Mouse (Mus musculus) layer of hippocampus, adult 9-10 months (tissue): ENCODE measurements around the gene Pam16.

Experiments
- DNase-seq: peaks from one replicate; pipeline ENCODE4 v3.0.0; 2022; ENCODE audit warnings: low spot score

Pam16 gene

DNA sequence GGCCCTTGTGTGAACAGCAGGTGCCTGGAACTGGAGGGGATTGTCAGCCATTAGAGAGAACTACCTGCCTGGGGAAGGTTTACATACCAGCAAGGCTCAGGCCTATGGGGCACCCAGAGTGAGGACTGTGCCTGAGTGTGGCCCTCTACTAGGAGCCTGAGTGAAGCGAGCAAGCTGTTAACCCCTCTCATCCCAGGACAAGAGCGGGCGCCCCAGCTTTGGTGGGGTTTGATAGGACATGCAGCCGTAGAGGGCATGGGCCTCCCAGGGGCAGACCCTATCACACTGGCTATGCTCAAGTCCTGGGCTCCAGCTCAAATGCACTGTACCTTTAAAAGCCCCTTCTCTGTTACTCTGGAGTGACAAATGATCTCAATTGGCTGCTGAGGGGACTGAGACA, 22.0 kb upstream of the Pam16 start:
- no peak for DNase-seq

GRCm38 (mm10) chr16:4645867-4646266, 21.1 kb upstream of the Pam16 start:
- no peak for DNase-seq

DNA sequence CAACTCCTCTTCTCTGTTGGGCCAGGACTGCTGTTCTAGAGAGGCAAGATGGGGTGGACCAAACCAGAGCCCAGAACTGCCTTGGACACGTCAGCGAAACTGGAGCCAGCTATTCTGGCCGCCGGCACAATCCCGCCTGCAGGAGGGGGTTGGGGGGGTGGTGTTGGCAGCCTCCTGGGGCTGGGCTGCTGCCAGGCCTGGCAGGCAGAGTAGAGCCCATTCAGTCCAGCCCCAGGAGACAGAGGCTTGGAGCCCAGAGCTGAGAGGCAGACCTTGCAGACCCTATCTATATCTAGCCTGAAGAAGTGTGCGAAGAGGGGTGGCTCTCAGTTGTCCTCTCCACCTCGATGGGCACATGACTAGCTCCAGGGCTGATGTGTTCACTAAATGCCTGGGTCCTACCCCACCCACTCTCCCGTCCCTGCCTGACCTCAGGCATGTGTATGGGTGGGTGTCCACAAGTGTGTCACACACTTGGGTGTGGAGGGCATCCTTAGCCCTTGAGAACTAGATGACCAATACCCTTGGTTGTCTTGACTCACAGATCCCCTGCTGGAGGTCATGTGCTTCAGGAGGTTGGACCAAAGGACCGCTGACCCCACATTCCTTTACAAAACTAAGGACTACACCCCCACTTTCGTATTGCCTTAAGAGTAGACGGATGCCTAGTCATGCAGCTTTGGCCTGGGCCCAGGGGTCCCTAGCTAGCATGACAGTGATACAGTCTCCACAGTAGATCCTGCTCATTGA, 19.1 kb upstream of the Pam16 start:
- peak; percentile 24 for DNase-seq

DNA sequence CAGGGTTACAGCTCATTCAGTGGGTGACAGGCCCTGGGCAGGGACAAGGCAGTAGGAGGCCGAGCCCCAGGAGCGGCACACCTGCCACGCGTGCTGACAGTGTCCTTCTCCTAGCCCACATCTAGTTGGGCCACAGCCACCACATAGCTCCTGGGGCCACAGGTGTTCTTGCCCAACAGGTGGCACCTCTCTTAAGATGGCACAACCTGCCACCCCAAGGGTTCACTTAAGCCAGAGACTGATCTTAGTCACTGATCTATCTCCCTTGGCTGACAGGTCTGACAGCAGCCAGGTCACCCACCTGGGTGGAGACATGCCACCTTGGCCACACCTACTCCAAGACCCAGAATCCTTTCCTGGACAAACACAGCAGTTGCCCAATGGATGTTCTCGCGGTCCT, 18.1 kb upstream of the Pam16 start:
- no peak for DNase-seq

DNA sequence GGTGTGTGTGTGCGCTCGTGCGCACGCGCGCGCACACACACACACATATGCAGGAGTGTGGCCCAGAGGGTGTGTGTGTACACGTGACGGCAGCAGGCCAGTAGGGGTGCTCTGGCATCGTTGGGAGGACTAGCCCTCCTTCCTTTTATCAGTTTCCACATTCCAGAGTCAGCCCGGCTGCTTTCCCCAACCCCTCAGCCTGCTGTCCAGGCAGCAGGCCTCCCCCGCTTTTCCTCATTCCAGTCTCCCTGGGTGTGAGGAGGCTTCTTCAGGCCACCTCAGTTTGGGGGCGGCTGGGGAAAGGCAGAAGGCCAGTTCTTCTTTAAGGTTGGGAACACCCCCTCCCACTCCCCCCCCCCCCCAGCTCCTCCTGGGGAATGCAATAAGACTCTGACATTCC, 17.4 kb upstream of the Pam16 start:
- DNase-seq = no peak

DNA sequence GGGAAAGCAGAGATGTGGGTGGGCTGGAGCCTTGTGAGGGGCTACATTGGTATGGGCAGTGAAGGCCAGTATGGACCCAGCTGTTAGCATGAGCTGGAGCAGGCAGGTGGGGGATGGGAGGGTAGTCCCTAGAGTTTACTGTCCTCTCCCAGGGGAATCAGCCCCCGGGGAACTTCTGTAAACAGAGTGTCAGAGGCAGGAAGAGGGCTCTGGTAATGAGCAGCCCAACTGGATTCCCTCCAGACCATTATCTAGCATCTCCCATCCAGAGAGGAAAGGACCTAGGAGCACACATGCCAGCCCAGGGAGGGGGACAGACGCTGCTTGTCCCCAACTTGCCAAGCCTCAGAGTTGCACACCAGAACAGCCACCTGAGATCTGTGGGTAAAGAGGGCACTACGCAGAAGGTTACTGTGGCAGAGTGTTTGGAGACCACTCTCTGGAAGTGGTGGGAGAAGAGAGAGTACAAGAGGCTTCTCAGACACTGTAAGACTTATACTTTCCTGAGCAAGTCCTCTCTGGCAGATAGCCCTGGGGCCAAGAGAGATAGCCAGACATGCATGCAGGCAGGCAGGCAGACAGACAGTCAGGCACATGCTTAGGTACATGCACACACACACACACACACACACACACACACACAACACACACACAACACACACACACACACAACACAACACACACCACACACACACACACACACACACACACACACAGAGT, 16.5 kb upstream of the Pam16 start:
- DNase-seq = no peak

DNA sequence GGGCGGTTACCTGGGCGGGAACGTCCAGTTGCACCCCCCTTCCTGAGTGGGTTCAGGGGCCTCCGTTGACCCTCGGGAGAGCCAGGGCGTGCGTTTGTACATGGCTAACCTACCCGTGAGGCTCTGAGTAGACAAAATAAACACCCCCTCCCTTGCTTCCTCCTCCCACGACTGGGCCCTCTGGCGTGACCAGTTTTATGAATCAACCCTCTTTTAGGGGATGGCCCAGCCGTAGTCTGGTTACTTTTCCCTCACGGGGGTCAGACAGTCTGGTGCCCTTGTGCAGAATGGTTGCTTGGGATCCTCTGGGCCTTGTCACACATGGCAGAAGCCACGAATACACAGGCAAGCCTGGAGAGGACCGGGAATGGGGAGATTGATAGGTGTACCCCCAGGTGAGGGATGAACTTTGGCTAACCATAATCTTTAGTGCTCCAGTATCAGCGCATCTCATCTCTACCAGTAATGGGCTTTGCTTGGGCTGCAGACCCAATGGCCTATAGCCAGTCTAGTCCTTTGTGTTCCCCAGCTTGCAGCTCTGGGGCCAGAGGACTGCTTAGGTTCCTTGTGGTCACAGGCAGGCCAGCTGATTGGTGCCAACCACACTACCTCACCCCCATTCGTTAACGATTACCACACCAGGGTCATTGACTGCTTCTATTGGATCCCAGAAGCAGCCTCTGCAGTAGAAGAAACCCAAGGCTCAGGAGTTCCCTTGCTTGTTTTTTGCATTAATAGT, 15.6 kb upstream of the Pam16 start:
- no peak for DNase-seq

DNA sequence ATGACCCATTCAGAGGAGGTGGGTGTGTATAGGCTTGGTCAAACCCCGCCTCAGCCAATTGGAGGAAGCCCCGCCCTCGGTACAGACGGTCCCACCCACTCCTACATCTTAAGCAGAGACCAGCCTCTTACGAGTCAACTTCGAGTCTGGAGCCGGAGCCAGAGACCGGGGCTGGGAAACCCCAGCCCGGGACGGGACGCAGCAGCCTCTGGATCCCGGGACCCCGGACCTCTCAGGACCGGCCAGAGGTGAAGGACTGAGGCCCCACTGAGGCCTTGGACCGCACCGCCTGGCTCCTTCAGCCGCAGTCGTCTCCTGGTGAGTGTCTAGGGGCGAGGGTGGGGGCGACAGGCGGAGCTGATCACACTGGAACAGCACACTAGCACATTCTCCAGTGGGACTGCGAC, 15.0 kb upstream of the Pam16 start, which contains the start of the genes Vasn and Dnaja3:
Vasn (plus strand) TSS at position 111 of the 407 bp plus-strand sequence.
Dnaja3 (plus strand) TSS at position 159 of the 407 bp plus-strand sequence.
- DNase-seq = peak; percentile 35

DNA sequence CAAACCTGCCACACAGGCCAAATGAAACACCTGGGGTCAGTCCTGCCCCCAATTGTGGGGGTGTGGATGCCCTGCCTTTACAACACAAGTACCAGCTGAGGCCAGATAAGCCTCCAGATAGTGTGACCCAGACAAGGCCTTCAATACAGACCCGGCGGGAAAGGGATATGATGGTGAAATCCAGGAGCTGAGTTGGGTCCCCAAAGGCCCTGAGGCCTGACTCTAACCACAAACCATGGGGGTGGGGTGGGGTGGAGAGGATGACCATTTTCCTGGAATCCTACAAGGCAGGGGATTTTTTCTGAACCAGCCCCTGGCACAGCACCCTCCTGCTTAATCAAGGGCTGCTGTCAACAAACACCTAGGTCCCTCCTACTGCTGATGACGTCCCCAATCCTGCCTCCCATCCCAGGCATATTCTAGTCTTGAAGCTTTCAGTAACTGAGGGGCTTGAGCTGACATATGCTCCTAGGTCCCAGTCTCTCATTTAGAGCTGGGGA, 14.2 kb upstream of the Pam16 start:
- DNase-seq = no peak

GRCm38 (mm10) chr16:4635760-4636159, 11.0 kb upstream of the Pam16 start:
- DNase-seq = no peak

DNA sequence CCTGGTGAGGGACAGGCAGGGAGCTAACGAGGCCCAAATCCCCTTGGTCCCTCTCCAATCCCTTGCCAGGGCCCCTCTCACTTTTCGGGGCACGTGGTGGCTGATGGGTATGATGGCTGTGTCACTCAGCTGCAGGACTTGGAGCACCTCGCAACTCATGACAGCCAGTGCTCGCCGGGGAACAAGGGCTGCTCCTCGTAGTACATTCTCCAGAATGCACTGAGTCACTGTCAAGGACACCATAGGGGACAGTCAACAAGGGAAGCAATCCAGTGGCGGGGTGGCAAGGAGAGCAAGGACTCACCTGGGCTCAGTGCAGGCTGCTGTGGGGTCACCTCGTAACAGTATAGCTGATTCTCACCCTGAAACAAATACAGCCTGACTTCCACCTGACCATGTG, 9.9 kb upstream of the Pam16 start:
- DNase-seq = no peak

- no peak for DNase-seq
Observed at GRCm38 (mm10) chr16:4633661-4634060, 8.9 kb upstream of the Pam16 start.

- DNase-seq = no peak
Observed at GRCm38 (mm10) chr16:4632050-4632449, 7.3 kb upstream of the Pam16 start.

DNA sequence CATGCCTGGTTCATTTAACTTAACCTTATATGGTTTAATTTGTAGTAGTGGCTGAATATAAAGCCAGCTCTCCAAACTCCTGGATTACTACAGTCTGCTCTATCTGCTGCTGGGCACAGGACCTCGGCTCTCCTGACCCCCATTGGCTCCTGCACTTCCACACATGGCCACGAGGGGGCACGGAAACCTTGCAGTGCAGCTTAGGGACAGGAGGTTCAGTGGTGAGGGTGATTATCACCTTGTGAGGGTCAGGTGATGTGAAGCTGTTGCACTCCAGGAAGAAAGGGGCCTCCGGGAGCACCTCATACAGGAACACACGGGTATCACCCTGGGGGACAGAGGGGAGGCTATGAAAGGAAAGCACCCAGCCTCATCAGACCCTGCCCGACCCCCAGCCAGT, 5.2 kb upstream of the Pam16 start:
- peak; percentile 63 for DNase-seq

DNA sequence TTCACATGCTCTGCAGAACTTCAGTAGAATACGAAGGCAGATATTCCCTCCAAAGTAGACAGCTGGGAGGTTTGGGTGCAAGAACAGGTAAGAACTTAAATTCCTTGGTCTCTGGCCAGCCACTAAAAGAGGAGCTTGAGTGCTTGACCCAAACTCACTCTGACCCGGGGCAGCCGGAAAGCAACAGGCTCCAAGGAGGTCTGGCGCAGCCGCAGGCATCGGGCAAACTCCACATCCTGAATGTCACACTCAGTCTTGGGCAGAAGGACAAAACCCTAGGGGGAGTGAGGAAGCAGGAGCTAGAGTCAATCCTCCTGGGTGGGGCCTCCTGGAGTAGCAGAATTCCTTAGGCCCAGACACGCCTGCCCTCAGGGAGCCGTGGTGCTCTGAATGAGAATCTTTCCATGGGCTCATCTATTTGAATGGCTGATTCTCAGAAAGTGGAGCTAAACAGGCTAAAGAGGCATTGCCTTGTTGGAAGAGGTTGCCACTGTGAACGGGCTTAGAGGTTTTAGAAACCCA, 4.2 kb upstream of the Pam16 start:
- no peak for DNase-seq

GRCm38 (mm10) chr16:4627105-4627504, 2.3 kb upstream of the Pam16 start:
- no peak for DNase-seq

GRCm38 (mm10) chr16:4624074-4624473, 714 bp downstream of the Pam16 start:
- DNase-seq = no peak

DNA sequence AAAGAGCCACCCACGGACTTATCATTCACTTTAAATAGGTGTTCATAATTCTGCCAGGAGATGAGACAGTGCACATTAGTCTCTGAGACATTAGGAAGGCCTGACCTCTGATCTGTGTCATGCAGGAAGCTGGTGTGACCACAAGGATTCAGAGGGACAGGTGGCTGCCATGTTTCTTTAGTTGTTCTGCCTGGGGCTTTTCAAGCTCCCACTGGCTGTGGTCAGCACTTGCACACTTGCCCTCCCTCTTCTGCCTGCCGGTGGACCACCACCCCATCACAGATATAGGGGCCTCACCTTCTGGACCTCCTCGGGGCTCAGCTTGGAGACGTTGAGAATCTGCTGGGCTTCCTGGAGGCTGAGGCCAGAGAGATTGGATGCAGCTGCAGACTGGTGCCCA, 8.0 kb downstream of the Pam16 start:
- DNase-seq = no peak

- DNase-seq = no peak
Observed at GRCm38 (mm10) chr16:4615297-4615696, 9.5 kb downstream of the Pam16 start.

- no peak for DNase-seq
Observed at GRCm38 (mm10) chr16:4614639-4615038, 10.1 kb downstream of the Pam16 start.

DNA sequence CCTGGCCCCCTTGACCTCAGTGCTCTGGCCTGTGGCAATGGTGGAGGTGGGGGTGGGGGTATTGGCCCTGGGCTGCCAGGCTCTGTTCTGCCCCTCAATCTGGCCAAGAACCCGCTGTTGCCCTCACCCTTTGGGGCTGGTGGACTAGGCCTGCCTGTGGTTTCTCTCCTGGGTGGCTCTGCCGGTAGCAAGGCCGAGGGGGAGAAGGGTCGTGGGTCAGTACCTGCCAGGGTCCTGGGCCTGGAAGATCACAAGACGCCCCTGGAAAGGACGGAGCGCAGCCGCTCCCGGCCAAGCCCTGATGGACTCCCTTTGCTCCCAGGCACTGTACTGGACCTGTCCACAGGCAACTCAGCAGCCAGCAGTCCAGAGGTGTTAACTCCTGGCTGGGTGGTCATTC, 11.1 kb downstream of the Pam16 start:
- no peak for DNase-seq

GRCm38 (mm10) chr16:4611676-4612075, 13.1 kb downstream of the Pam16 start:
- no peak for DNase-seq
